Mouse (Mus musculus) left cerebral cortex, postnatal 25 days (tissue): ENCODE measurements at regions not wholly inside any gene's neighbourhood (a gene's known extent, or its start where the extent isn't known, plus 50 kb on each side); places are given as distances from the start of the nearest gene placed in this dataset.

Source experiments
- microRNA-seq, 2 experiments: library from miRNA; unstranded; fragments of <30 nt; microRNA quantifications; one replicate each; pipeline ENCODE4 v1.2.0; 2022

Small RNA genes lying in the stretch of these regions (microRNA-seq; reads per million reads assigned to microRNA genes)
- 5,492 to 13,155 reads per million in 2 experiments for gene Mir29a
- 64.6 to 82.6 reads per million in 2 experiments for gene Mir29b-1
